8 mouse cellular contexts compared by ENCODE assay signal in genomic region chr4:124575269-124575954, GRCm38 (mm10). TPM values are rescaled to one million over a fixed set of nuclear protein-coding genes. Genes with fewer than 3 reads are reported as not detected.
DNase-seq lines count a peak whose midpoint lies in the region; ATAC-seq lines count a peak whose summit lies in the region.

No protein-coding gene starts in this region.

- H3K9me3 ChIP-seq in kidney, embryonic 15.5 days (replicated peaks) = no peaks in the 10 kb centered on the region
- no peaks in the 10 kb centered on the region for H3K9me3 ChIP-seq in heart, embryonic 15.5 days (replicated peaks)
- H3K9me3 ChIP-seq in neural tube, embryonic 12.5 days = no peaks in the 10 kb centered on the region

- no peak overlapping the region for H3K27ac ChIP-seq in kidney, embryonic 15.5 days
- H3K27ac ChIP-seq in heart, embryonic 15.5 days = no peak overlapping the region
- no peak overlapping the region for H3K27ac ChIP-seq in neural tube, embryonic 12.5 days

- ATAC-seq in kidney, embryonic 15.5 days (replicated peaks; ENCODE audit: low FRiP score) = peak; percentile 23; the same call in 1 of the 2 replicates
- no peak for ATAC-seq in heart, embryonic 15.5 days (replicated peaks; ENCODE audit: insufficient number of reproducible peaks, insufficient read depth, low FRiP score, low read depth)
- ATAC-seq in neural tube, embryonic 12.5 days (ENCODE audit: low FRiP score, low read depth) = no peak
- no peak for ATAC-seq in erythroblast, adult 5-6 weeks (replicated peaks; ENCODE audit: low FRiP score, poor library complexity, severe bottlenecking)

- under 1% methylated on average over 61 of the region's 61 CpGs for WGBS in kidney, embryonic 15.5 days
- WGBS in heart, embryonic 15.5 days = under 1% methylated on average over 49 of the region's 61 CpGs
- under 1% methylated on average over 61 of the region's 61 CpGs for WGBS in neural tube, embryonic 12.5 days

- peak overlapping the region; percentile 46 for H3K4me3 ChIP-seq in kidney, embryonic 15.5 days (replicated peaks)
- H3K4me3 ChIP-seq in heart, embryonic 15.5 days = peak overlapping the region; percentile 49
- peak overlapping the region; percentile 47 for H3K4me3 ChIP-seq in neural tube, embryonic 12.5 days

- H3K4me1 ChIP-seq in kidney, embryonic 15.5 days = peaks cover 30% of the 10 kb centered on the region
- peaks cover 48% of the 10 kb centered on the region for H3K4me1 ChIP-seq in heart, embryonic 15.5 days (replicated peaks)
- H3K4me1 ChIP-seq in neural tube, embryonic 12.5 days = peaks cover 18% of the 10 kb centered on the region

- peaks cover 65% of the 10 kb centered on the region for H3K27me3 ChIP-seq in kidney, embryonic 15.5 days
- peaks cover 55% of the 10 kb centered on the region for H3K27me3 ChIP-seq in heart, embryonic 15.5 days
- H3K27me3 ChIP-seq in neural tube, embryonic 12.5 days (replicated peaks) = peaks cover 56% of the 10 kb centered on the region

- no peaks in the 10 kb centered on the region for H3K36me3 ChIP-seq in kidney, embryonic 15.5 days
- H3K36me3 ChIP-seq in heart, embryonic 15.5 days = no peaks in the 10 kb centered on the region
- no peaks in the 10 kb centered on the region for H3K36me3 ChIP-seq in neural tube, embryonic 12.5 days

- H3K9ac ChIP-seq in kidney, embryonic 15.5 days = 0 out of 2 replicates have a peak overlapping the region, but pooled peaks have one; percentile 26
- peak overlapping the region; percentile 43 for H3K9ac ChIP-seq in heart, embryonic 15.5 days
- peak overlapping the region; percentile 69 for H3K9ac ChIP-seq in neural tube, embryonic 12.5 days

- peak overlapping the region; percentile 93 for H3K4me2 ChIP-seq in kidney, embryonic 15.5 days
- H3K4me2 ChIP-seq in heart, embryonic 15.5 days = peak overlapping the region; percentile 88
- H3K4me2 ChIP-seq in neural tube, embryonic 12.5 days (replicated peaks) = peak overlapping the region; percentile 95

- no peak for DNase-seq in kidney, adult 9 months
- peak; percentile 54 for DNase-seq in embryo, embryonic 10.5 days (ENCODE audit: low spot score)
- DNase-seq in left cerebral cortex, adult 9 months (ENCODE audit: low spot score in 2 of 2) = peak; percentile 52 to 76
- no peak for DNase-seq in adrenal gland, adult 18-20 months (ENCODE audit: low spot score in 2 of 2)

RNA-seq across cellular contexts. Expression of gene 3100002H09Rik, which starts 35.2 kb away (rescaled TPM):
- not detected in 2 replicates for polyA plus RNA-seq in kidney, embryonic 15.5 days (2015; fragmentation: Nextera tagmentation; extraction: Ambion mirVana)
- 0.14 TPM in 1 of 2 replicates, not detected in the other for polyA plus RNA-seq in heart, embryonic 15.5 days (2015; fragmentation: Nextera tagmentation; extraction: Ambion mirVana)
- polyA plus RNA-seq in neural tube, embryonic 12.5 days (2016; fragmentation: Nextera tagmentation; extraction: Ambion mirVana) = 0.84 and 1.2 TPM in 2 replicates
- total RNA-seq in erythroblast, adult 5-6 weeks (2015; ENCODE audit: low replicate concordance) = not detected in 2 replicates
- total RNA-seq in erythroblast, adult 5-6 weeks (2017; ENCODE audit: low replicate concordance) = not detected in 2 replicates
- total RNA-seq in adrenal gland, adult 18-20 months (2021) = not detected

Comparison
In these comparisons a context has a peak if more than half of its experiments do, and no peak if none do; other contexts are left out.
1. DNase-seq: peak in embryo, embryonic 10.5 days (single experiment) and left cerebral cortex, adult 9 months (2 of 2); none in kidney, adult 9 months (single experiment) and adrenal gland, adult 18-20 months (0 of 2).
2. Peak in every context shown above with its lines, with median percentiles within 50 percentile points of each other: H3K4me2 ChIP-seq, H3K4me3 ChIP-seq and H3K9ac ChIP-seq.